Mouse (Mus musculus): ENCODE results near the gene Aspscr1. TPM values are rescaled to one million over a fixed set of nuclear protein-coding genes. Genes with fewer than 3 reads are reported as not detected.
A peak's percentile ranks its signal among the peaks of the same experiment; 100 is the strongest.

Gene Aspscr1
- 86.9 and 95.8 TPM in 2 replicates for polyA plus RNA-seq (2012; rRNA removed)

DNA sequence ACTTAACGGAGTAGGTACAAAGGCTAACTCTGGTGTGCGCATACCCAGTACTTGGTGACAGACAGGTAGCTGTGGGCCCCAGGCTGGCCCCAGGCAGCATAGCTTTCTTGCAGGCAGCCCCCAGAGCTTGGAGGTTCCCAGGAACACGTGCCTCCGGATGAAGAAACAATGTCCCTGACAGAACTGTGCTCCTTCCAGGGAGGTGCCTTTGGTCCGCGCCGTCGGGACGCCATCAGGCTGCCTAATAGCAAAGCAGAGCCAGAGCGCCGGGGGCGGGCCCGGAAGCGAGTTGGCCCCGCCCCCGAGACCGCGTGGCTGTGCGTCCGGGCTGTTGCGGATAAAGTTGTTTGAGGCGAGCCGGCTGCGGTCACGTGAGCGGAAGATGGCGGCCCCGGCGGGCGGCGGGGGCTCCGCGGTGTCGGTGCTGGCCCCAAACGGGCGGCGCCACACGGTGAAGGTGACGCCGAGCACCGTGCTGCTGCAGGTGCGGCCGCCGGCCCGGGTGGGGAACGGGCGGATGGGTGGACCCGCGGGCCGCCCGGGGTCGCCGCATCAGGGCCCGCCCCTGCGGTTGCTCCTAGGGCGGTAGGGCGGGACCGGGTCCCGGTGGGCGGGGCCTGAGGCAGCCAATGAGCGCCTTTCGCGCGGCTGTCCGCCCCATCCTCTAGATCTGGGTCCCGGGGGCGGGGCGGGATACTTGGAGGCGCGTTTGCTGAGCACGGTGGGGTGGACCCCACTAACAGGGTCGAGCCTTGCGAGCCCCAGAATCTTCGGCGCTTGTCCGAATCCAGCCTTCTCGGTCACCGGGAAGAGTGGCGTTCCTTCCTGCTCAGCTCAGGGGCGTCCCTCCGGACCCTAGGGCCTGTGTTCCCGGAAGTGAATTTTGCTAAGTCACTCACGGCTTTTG, at the start of gene Aspscr1:
Gene Aspscr1 (plus strand): TSS at position 287 of the 907 bp plus-strand sequence.
- peak; percentile 96 for DNase-seq
- WGBS: 1% methylated on average over 83 of the region's 83 CpGs
- H3K4me1 ChIP-seq (ENCODE audit: control insufficient read depth, insufficient read depth, low read length): peaks cover 6% of the 10 kb centered on the region; the same call in 1 of the 2 replicates
- H3K4me3 ChIP-seq (replicated peaks; ENCODE audit: extremely low read depth, low read depth, low read length): peak within 1 kb of the TSS; percentile 91
- TF ChIP-seq CTCF (IDR thresholded peaks at IDR 0.05; ENCODE audit: insufficient read depth, low read length): no peak
- peak; percentile 69; the same call in 1 of the 2 replicates for TF ChIP-seq POLR2A (IDR thresholded peaks at IDR 0.05; ENCODE audit: borderline replicate concordance, extremely low read depth, low read depth, low read length)

DNA sequence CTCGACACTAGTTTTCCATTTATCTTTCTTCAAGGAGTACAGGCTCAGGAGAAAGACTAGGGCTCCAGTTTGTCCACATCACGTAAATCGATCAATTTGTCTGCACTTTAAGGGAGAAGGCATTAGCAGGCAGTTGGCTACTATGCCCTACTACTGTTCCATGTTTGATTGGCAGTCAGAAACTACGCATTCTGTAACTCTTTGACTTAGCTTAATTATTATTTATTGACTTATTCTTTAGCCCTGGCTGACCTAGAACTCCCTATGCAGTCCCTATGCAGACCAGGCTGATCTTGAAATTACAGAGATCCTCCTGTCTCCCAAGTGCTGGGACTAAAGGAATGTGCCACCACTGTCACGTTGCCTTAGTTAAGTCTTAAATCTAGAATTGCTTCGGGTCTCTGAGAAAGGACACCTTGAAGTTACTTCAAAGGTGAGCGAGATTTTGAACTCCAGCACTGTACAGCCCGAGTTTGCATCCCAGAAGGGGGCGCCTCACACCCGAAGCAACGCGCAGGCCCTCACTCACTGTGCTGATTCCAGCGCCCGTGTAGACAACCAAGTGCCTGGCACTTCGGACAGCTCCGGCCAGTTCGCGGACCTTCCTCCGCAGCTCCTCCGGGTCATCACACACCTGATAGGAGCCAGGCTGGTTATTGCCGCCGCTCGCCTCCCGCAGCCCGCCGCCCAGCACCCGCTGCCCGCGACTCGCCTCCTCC, 48.7 kb upstream of the Aspscr1 start:
- peaks cover 11% of the 10 kb centered on the region for H3K4me1 ChIP-seq (ENCODE audit: control insufficient read depth, insufficient read depth, low read length)
- TF ChIP-seq CTCF (IDR thresholded peaks at IDR 0.05; ENCODE audit: insufficient read depth, low read length): peak; percentile 44; the same call in 1 of the 2 replicates
- no peak for TF ChIP-seq POLR2A (IDR thresholded peaks at IDR 0.05; ENCODE audit: borderline replicate concordance, extremely low read depth, low read depth, low read length)
- peak overlapping the region; percentile 81 for H3K4me3 ChIP-seq (replicated peaks; ENCODE audit: extremely low read depth, low read depth, low read length)
- DNase-seq: peak; percentile 62
- WGBS: 11% methylated on average over 30 of the region's 30 CpGs

GRCm38 (mm10) chr11:120624680-120625111, 48.1 kb upstream of the Aspscr1 start:
- DNase-seq: peak; percentile 76
- TF ChIP-seq CTCF (IDR thresholded peaks at IDR 0.05; ENCODE audit: insufficient read depth, low read length) (no peak), POLR2A (IDR thresholded peaks at IDR 0.05; ENCODE audit: borderline replicate concordance, extremely low read depth, low read depth, low read length) (peak; percentile 79; the same call in 1 of the 2 replicates)

DNA sequence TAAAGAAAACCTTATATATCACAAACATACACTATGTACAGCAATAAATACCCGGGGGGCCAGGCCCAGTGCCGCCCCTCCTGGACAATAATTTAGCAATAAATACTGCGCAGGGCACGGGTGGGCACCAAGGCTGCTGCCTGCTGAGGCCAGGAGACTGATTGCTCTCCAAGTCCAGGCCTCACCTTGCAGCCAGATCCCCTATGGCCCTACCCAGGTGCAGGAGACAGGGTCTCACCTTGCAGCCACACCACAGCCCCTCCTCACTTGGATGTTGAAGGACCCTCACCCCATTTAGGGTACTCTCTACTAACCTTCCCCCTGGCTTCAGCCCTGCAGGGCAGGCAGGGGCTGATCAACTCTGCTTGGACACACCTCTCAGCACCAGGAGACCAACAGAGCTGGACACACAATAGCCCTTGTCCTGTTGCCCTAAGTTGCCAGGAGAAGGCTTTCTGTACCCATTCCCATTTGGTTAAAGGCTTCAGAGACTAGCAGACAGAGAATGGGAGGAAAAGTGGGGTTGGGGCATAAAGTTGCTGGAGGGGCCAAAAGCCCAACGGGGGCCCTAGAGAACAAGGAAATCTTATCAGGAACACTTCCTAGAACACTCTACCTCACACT, 47.5 kb upstream of the Aspscr1 start, which contains the start of gene Sirt7:
Gene Sirt7 (minus strand): TSS at position 89 of the 624 bp plus-strand sequence.
- Histone ChIP-seq H3K4me1 (ENCODE audit: control insufficient read depth, insufficient read depth, low read length) (peaks cover 16% of the 10 kb centered on the region), H3K4me3 (replicated peaks; ENCODE audit: extremely low read depth, low read depth, low read length) (peak within 1 kb of the TSS; percentile 81)
- DNase-seq: no peak
- 8% methylated on average over 5 of the region's 5 CpGs for WGBS
- TF ChIP-seq CTCF (IDR thresholded peaks at IDR 0.05; ENCODE audit: insufficient read depth, low read length): no peak
- TF ChIP-seq POLR2A (IDR thresholded peaks at IDR 0.05; ENCODE audit: borderline replicate concordance, extremely low read depth, low read depth, low read length): no peak

More at GRCm38 (mm10) chr11:120624680-120625111, 48.1 kb upstream of the Aspscr1 start:
- WGBS: under 1% methylated on average over 53 of the region's 53 CpGs
- peaks cover 11% of the 10 kb centered on the region for H3K4me1 ChIP-seq (ENCODE audit: control insufficient read depth, insufficient read depth, low read length)
- H3K4me3 ChIP-seq (replicated peaks; ENCODE audit: extremely low read depth, low read depth, low read length): peak overlapping the region; percentile 81

DNA sequence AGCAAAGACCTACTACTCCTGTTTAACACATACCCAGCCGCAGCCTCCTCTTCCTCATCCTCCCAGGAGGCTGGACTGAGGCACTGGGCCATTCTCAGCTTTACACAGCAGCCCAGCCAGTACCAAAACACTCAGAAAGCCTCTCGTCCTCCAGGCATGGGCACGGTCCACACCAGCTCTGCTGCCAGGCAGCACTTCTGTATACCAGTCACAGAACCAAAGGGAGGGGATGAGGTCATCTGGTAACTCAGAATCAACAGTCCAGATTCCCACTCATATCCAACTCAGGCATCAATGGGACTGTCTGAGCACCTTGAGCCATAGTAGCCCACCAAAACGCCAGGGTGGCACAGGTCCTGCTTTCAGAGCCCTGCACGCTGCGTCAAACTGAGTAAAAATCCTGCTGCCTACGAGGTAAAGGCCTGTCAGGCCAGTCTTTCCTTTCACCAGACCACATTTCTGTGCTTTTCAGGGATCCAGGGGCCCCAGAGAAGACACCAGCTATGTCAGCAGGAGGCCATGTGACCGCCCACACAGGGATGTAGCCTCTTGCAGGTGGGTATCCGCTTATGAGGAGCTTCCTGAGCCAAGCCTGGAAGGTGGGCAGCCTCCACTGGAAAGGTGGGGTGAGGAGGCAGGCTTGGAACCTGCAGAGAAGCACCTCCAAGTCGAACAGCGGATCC, 45.8 kb upstream of the Aspscr1 start:
- Histone ChIP-seq H3K4me3 (replicated peaks; ENCODE audit: extremely low read depth, low read depth, low read length) (no peak overlapping the region), H3K4me1 (ENCODE audit: control insufficient read depth, insufficient read depth, low read length) (peaks cover 27% of the 10 kb centered on the region)
- TF ChIP-seq POLR2A (IDR thresholded peaks at IDR 0.05; ENCODE audit: borderline replicate concordance, extremely low read depth, low read depth, low read length) (no peak), CTCF (IDR thresholded peaks at IDR 0.05; ENCODE audit: insufficient read depth, low read length) (no peak)
- WGBS: 83% methylated on average over 11 of the region's 11 CpGs
- DNase-seq: no peak

- no peak for DNase-seq
- Histone ChIP-seq H3K4me1 (ENCODE audit: control insufficient read depth, insufficient read depth, low read length) (peaks cover 32% of the 10 kb centered on the region), H3K4me3 (replicated peaks; ENCODE audit: extremely low read depth, low read depth, low read length) (no peak overlapping the region)
- TF ChIP-seq POLR2A (IDR thresholded peaks at IDR 0.05; ENCODE audit: borderline replicate concordance, extremely low read depth, low read depth, low read length) (no peak), CTCF (IDR thresholded peaks at IDR 0.05; ENCODE audit: insufficient read depth, low read length) (no peak)
- WGBS: 73% methylated on average over 22 of the region's 22 CpGs
Observed at GRCm38 (mm10) chr11:120627468-120628300, 45.1 kb upstream of the Aspscr1 start.

GRCm38 (mm10) chr11:120628601-120629340, 44.0 kb upstream of the Aspscr1 start:
- H3K4me3 ChIP-seq (replicated peaks; ENCODE audit: extremely low read depth, low read depth, low read length): no peak overlapping the region
- no peak for DNase-seq

More at GRCm38 (mm10) chr11:120628601-120629340, 44.0 kb upstream of the Aspscr1 start:
- 90% methylated on average over 23 of the region's 23 CpGs for WGBS
- H3K4me1 ChIP-seq (ENCODE audit: control insufficient read depth, insufficient read depth, low read length): peaks cover 33% of the 10 kb centered on the region
- TF ChIP-seq POLR2A (IDR thresholded peaks at IDR 0.05; ENCODE audit: borderline replicate concordance, extremely low read depth, low read depth, low read length) (no peak), CTCF (IDR thresholded peaks at IDR 0.05; ENCODE audit: insufficient read depth, low read length) (no peak)
